Mouse (Mus musculus): ENCODE data around the gene Col9a1.

GRCm38 (mm10) chr1:24134792-24135191 lies 42.6 kb upstream of the Col9a1 start:
- no peak for TF ChIP-seq CTCF (IDR thresholded peaks at IDR 0.05; ENCODE audit: extremely low read depth, insufficient read depth, insufficient read length, insufficient replicate concordance)
- no peak for TF ChIP-seq POLR2A (IDR thresholded peaks at IDR 0.05; ENCODE audit: low read depth, low read length)

Measured in spleen, adult 2 months (tissue).